Mouse (Mus musculus) liver, postnatal 0 days (tissue): Measurements from ENCODE around the gene Fabp3.

Source experiments
- CTCF ChIP-seq: sonication (generic); IDR thresholded peaks from 2 replicates; pipeline ENCODE4 v1.5.1; 2016; ENCODE audit warnings: antibody characterized with exemption, low read depth
- EP300 ChIP-seq: IDR thresholded peaks from 2 replicates; pipeline ENCODE4 v1.6.1; 2016; ENCODE audit warnings: antibody characterized with exemption, low read depth, mild to moderate bottlenecking

- TF ChIP-seq CTCF (no peak), EP300 (no peak)
Observed at GRCm38 (mm10) chr4:130273698-130274345, 34.6 kb upstream of the Fabp3 start.
